Mouse (Mus musculus): Measurements from ENCODE around the gene Zfp988.
"Not testable (repeated sequence)": the region's sequence is repeated elsewhere in the genome, so short reads cannot be mapped to it uniquely, and the experiment has no call there.

Zfp988 gene

GRCm38 (mm10) chr4:147343042-147343908, 37.8 kb downstream of the Zfp988 start:
- not testable (repeated sequence) for DNase-seq (ENCODE audit: low read depth)

GRCm38 (mm10) chr4:147345061-147345554, 39.6 kb downstream of the Zfp988 start:
- DNase-seq (ENCODE audit: low read depth): not testable (repeated sequence)

- DNase-seq (ENCODE audit: low read depth): not testable (repeated sequence)
Measured at GRCm38 (mm10) chr4:147346361-147347035, 41.0 kb downstream of the Zfp988 start.

DNA sequence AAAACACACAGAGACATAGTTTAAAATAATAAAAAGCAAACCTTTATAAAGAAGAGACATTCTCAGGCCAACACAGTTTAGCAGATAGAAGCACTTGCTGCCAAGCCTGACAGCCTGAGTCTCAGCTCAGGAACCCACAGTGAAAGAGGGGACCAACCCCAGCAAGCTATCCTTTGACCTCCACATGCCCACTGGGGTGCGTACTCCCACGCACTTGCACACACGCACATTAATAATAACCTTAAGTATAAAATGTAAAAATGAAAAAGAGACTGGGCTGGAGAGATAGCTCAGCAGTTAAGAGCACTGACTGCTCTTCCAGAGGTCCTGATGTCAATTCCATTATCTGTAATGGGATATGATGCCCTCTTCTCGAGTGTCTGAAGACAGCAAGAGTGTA, 41.8 kb downstream of the Zfp988 start:
- DNase-seq (ENCODE audit: low read depth): not testable (repeated sequence)

DNA sequence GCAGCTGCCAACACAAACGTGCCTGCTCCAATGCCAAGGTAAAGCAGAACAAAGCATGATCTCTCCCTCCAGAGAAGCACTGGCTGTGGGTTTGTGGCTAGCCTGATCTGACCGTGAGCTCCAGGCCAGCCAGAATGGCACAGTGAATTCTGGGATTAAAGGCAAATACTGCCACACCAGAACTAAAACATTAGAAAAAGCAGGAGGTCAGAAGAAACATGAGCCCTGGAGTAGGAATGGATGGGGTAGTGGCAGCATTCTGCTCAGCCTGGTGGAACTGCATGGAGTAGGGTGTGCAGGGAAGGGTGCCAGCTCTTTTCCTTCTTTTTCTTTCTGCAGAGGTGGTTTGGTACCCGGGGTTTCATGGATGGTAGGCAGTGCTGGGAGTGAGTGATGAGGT, 42.4 kb downstream of the Zfp988 start:
- not testable (repeated sequence) for DNase-seq (ENCODE audit: low read depth)

- not testable (repeated sequence) for DNase-seq (ENCODE audit: low read depth)
Measured at GRCm38 (mm10) chr4:147348401-147348800, 42.9 kb downstream of the Zfp988 start.

- DNase-seq (ENCODE audit: low read depth): not testable (repeated sequence)
Measured at GRCm38 (mm10) chr4:147348906-147349686, 43.6 kb downstream of the Zfp988 start.

DNA sequence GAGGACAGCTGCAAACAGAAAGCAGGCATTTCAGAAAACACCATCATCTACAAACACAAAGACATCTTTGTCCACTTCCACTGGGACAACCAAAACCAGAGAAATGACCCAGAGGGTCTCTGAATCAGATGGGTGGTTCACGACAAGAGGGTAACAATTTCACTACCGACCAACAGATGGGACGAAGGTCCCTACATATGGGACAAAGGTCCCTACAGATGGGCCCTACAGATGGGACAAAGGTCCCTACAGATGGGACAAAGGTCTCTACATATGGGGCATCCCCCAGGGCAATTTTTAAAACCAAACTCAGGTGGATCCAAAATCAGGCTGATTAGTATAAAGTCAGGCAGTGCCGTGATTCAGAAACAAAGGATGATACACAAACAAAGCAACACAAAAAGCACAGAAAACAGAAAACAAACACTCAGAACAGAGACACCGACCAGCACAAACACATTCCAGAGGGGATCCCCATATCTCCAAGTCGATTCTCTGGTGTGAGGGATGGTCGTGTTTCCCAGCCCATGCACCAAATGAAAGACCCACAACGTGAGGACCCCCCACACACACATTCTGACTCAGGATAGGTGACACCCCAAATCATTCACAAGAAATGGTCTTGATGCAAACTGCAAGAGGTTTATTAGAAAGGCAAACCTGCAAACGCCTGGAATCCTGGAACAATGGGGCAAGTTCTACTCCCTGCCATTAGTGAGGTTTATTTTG, 44.4 kb downstream of the Zfp988 start:
- not testable (repeated sequence) for DNase-seq (ENCODE audit: low read depth)

GRCm38 (mm10) chr4:147350541-147350940, 45.1 kb downstream of the Zfp988 start:
- DNase-seq (ENCODE audit: low read depth): not testable (repeated sequence)

GRCm38 (mm10) chr4:147351376-147351980, 46.0 kb downstream of the Zfp988 start:
- not testable (repeated sequence) for DNase-seq (ENCODE audit: low read depth)

DNA sequence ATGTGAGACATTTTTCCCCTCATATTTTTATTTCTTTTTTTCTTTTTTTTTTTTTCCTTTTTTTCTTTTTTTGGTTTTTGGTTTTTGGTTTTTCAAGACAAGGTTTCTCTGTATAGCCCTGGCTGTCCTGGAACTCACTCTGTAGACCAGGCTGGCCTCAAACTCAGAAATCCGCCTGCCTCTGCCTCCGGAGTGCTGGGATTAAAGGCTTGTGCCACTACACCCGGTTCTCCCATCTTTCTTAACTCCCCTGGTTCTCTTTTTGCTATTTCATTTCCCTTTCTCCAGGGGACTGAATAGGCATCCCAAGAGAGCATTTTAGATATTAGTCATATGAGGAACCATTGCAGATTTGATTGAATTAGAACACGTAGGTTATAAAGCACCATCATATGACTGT, 48.2 kb downstream of the Zfp988 start:
- DNase-seq (ENCODE audit: low read depth): not testable (repeated sequence)

GRCm38 (mm10) chr4:147356042-147356441, 50.6 kb downstream of the Zfp988 start:
- not testable (repeated sequence) for DNase-seq (ENCODE audit: low read depth)

DNA sequence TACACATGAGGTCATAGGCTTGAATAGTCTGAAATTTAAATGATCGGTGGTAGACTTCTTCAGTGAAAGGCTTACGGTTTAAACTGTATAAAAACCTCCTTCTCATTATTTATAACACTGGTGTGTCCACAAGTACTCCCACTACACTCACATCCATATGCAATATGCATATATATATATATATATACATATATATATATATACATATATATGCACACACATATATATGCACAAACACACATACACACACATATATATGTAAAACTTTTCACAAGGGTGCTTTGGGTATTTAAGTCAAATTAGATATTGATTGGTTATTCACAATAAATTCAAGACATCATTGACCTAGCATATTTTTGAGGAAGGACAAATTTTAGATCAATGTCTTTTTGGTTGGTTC, 51.7 kb downstream of the Zfp988 start:
- not testable (repeated sequence) for DNase-seq (ENCODE audit: low read depth)

DNA sequence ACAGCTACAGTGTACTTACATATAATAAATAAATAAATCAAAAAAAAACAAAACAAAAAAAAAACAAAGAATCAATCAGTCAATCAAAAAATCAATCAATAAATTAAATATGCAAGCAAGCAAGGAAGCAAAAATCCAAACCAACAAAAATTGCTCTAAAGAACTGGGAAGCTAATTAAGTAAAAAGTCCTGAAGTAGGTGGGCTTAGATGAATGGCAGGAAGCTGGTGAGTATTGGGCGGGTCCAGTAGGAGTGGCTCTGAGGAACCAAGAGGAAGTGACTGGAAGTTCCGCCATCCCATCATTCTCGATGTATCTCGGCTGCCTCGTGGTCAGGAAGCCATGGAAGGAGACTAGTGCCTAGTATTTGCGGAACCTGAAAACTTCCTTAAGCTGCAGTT, 55.5 kb downstream of the Zfp988 start, which contains the start of gene Zfp978:
Gene Zfp978, plus strand, starts transcription at position 301 of the 400 bp plus-strand sequence.
- not testable (repeated sequence) for DNase-seq (ENCODE audit: low read depth)

DNA sequence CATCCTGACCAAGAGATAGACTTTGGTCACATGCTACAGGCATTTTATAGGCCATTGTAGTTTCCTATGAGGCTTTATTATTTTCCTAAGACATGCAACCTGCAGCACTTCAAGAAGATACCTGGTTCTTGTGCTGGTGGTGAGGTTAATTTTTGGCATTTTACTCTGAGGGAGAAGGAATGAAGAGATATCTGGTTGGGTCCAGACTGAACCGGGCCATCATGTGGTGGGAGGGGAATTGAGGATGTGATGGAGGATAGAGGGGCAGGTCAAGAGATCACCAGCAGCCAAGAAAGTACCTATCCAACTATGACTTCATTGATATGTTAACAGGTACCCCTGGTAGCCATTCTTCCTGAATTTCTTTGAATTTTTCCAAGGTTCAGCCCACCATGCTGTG, 56.4 kb downstream of the Zfp988 start:
- DNase-seq (ENCODE audit: low read depth): not testable (repeated sequence)

DNA sequence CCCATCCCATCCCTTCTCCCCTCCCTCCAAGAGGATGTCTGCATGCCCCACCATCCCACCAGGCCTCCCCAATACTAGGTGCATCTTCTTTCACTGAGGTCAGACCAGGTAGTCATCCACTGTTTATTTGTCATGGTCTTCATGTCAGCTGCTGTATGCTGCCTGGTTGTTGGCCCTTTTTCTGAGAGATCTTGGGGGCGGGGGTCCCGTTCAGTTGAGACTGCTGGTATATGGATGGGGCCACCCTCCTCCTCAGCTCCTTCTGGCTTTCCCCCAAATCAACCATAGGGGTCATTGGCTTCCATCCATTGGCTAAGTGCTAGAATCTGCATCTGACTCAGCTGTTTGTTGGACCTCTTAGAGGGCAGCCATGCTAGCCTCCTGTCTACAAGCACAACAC, 64.1 kb downstream of the Zfp988 start:
- not testable (repeated sequence) for DNase-seq (ENCODE audit: low read depth)

GRCm38 (mm10) chr4:147383199-147383598, 77.7 kb downstream of the Zfp988 start:
- DNase-seq (ENCODE audit: low read depth): not testable (repeated sequence)
